Mouse (Mus musculus): ENCODE results near the gene Id1.

The Id1 gene

GRCm38 (mm10) chr2:152724332-152724723 is 11.7 kb upstream of the Id1 start:
- DNase-seq = no peak

DNA sequence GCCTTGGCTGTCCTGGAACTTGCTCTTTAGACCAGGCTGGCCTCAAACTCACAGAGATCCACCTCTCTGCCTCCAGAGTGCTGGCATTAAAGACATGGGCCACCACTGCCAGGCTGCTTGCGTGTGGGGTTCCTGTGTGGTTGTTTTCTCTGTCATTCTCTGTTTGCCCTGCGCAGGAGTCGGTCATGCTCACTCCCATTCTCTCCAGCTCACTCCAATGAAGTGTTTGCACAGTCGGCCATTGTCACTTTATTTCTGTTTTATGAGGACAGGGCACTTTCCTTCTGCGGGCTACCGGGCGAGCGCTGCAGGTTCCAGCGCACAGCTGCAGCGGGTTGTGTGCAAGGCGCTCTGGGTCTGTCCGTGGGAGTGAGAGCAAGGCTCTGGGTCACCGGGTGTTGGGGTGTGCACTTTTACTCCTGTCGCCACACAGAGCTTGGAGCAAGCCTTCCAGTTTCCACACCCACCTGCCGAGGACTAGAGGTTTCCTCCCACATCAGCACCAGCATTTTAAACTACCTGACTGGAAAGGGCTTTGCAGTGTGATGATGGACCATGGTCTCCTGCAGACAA is 10.8 kb upstream of the Id1 start:
- no peak for DNase-seq

GRCm38 (mm10) chr2:152726213-152726612 is 9.8 kb upstream of the Id1 start:
- no peak for DNase-seq

DNA sequence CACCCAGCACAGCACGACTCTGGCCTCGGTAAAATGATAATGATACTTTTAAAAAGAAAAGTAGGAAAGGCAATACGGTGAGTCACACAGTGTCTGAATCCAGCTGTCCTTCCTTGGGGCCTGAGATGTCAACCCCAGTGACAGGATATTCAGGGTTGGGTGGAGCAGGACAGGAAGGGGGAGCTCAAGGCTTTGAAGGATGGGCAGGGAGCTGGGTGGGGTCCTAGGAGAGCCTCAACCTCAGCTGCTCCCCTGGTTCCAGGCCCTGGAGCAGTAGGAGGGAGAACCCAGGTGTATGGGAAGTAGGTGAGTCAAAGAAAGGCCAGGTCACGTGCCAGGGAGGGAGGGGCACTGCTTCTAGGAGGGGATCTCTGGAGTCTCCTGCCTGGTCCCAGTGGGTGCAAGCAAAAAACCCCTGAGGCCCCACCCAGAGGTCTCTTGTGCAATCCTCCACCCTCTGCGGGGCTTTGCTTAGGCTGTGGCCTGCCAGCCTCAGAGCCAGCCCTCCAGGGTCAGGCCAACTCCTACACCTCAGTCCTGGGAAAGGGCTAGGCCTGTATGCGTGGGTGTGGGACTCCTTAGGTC is 9.2 kb upstream of the Id1 start:
- DNase-seq = no peak

GRCm38 (mm10) chr2:152727795-152728510 is 8.1 kb upstream of the Id1 start:
- no peak for DNase-seq

DNA sequence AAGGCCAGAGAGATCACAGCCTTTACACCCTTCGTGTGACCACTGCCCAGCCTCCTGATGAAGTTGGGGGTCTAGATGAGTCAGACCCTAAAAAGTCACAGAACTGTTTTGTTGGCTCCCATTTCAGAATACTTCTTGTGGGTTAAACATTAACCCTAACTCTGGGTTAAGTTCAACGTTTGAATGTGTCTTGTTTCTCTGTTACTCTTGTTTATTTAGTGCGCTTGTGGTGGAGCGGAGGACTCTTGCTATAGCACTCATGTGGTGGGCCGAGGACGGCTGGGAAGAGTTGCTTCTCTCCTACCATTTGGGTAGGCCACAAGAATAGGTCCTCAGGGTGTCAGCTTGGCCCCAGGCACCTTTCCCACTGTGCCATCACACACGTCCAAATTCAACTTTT is 7.5 kb upstream of the Id1 start:
- no peak for DNase-seq

- DNase-seq = no peak
Observed at GRCm38 (mm10) chr2:152729013-152729635, 6.9 kb upstream of the Id1 start.

DNA sequence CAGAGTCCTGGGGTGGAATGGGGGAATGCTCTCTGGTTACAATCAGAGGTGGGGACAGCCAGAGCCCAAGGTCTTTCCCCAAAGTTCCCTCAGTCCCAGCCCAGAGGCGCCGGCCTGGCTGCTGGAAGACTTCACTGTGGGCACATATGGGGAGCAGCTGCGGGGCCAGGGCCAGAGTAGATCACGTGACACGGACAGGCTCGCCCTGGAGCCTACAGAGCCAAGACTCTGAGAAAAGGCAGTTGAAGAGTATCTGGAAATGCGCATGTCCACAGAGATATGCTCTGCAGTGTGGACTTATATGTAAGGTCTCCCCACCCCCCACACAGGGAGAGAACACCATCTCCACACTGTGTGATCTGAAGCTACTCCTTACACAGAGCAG is 6.4 kb upstream of the Id1 start:
- DNase-seq = no peak

DNA sequence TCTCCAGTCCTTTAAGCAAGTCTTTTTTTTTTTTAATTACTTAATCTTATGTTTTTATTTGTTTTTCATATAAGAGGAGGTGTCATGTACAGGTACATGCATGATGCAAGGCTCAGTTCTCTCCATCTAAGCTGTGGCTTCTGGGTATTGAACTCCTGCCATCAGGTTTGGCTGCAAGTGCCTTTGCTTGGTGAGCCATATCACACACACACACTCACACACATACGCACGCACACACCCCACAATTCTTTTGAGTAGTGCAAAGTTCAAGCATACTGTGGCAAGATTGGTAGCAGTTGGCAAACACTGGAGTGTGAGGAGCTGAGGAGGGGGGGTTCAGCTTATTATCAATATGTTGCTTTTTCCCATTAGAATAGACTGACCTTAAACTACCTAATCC is 2.9 kb upstream of the Id1 start:
- DNase-seq = no peak

DNA sequence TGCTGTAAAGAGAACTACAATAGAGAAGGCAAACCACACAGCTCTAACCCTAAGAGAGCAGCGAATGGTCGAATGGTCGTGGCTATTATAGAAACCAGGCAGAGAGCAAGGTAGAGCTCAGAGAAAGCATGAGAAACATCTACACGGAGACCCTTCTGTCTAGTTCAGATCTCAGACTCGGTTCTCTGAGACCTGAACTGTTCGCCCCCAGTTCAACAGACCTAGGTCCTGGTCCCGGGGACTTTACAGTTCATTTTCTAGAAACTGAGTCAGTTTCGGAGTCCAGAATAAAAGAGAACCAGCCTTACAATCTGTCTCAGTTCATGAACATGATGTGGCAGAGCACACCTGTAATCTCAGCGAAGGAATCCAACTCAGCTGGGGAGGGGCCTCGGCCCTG is 1.6 kb upstream of the Id1 start:
- no peak for DNase-seq

DNA sequence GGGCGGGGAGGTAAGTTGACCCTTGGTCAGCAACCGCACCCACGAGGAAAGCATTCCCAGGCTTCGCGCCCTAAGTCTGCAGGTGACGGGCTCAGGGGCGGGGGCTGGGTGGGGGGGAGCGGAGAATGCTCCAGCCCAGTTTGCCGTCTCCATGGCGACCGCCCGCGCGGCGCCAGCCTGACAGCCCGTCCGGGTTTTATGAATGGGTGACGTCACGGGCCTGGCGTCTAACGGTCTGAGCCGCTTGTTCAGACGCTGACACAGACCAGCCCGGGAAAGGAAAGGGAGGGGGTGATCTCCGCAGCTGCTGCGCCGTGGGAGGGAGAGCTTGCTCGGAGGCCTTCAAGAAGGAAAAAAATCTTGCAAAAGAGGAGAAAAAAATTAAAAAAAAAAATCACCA is 1.1 kb upstream of the Id1 start:
- peak; percentile 46 to 57 for DNase-seq

DNA sequence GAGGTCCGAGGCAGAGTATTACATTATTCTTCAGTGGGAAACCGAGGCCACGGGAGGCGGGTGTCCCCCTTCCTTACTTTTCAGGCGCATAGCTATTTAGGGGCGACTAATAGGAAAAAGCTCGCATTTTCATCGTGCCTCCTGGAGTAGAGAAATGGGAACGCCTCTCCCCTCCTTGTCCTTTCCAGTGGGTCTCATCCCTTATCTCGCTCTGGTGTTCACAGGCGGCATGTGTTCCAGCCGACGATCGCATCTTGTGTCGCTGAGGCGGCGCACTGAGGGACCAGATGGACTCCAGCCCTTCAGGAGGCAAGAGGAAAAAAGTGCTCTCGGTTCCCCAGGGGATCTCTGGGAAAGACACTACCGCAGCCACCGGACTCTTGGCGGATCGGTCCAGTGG is 697 bp downstream of the Id1 start:
- no peak for DNase-seq

DNA sequence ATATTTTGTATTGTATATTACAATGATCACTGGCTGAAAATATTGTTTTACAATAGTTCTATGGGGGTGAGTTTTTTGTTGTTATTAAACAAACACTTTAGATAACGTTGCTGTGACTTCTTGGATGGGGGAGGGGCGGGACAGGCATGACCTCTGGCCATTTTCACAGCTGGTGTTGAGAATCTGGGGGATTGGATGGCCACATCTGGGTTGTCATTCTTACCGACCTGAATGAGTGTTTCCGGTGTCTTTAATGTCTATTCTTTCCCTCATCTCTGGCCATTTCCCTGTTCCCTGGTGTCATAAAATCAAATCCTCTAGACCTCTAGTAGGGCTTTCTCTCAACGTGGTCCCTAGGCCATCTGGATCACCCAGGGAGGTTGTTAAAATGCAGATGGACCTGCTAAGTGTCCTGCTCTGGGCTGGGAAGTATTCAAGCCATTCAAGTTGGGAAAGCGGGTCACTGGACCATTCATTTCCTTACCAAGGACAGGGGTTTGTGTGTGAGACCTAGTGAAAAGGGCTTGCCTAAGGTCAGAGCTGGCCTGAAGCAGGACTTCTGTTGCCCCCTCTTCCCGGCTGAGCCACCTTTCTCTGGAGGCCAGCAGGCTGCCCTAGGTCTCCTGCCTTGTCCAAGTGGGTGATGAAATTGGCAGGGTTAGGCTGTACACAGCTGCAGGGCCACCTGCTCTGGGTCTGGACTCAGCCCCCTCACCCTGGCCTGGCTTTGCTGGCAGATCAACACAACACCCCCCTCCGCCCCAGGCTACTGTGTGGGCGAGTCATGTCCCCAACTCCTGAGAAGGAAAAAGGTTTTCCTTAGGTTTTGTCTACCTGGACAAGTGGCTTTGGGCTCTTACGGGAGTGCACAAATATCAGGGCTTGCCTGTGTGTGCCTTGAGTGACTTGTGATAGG is 1.5 kb downstream of the Id1 start:
- DNase-seq = no peak

- no peak for DNase-seq
Observed at GRCm38 (mm10) chr2:152738341-152738740, 2.3 kb downstream of the Id1 start.

DNA sequence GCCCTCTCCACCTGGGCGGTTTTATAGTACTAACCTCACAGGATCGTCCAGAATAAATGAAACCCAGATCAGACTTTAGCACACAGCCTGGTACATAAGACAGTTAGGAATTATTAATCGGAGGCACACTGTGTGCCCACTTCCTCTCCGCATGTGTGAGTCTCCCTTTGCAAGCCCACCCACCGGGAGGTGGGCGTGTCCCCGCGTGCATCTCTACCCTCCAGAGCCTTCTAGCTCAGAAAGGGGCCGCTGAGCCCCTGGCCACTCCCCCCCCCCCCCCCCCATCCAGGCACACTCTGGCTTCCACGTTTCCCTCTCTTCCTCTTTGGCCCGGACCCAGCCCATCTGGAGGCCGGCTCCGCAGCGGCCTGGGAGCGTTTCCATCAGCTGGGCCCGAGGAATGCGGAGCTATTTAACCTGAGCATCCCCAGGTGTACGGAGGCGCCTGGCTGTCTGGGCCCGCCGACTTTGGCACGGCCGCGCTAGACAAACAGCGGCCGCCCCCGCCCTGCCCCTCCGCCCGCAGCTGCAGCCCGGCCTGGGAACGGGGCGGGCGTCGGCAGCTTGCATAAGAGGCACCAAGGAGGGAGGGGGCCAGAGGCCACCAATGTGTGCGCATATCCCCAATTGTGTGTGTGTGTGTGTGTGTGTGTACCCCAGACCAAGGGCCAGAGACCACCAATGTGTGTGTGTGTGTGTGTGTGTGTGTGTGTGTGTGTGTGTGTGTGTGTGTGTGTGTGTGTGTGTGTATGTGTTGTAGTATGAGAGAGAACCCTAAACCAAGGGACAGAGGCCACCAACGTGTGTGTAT is 3.2 kb downstream of the Id1 start:
- DNase-seq = no peak

DNA sequence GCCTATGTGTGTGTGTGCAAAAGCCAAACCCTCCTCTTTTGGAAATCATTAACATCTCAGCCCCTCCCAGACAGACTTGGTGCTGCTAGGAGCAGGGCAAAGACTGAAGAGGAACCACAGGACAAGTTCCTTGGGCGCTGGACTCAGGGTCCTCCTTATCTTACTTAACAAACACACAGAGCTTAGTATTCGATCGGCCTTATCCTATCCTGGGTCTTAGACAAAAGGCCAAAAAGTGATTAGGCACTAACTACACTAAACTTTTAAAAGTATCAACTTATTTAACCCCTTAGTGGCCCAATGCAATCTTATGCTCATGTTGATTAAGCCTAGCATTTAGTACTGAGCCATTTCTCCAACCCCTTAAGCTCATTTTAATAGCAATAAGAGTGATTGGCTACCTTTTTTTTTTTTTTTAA is 3.8 kb downstream of the Id1 start:
- DNase-seq = no peak

DNA sequence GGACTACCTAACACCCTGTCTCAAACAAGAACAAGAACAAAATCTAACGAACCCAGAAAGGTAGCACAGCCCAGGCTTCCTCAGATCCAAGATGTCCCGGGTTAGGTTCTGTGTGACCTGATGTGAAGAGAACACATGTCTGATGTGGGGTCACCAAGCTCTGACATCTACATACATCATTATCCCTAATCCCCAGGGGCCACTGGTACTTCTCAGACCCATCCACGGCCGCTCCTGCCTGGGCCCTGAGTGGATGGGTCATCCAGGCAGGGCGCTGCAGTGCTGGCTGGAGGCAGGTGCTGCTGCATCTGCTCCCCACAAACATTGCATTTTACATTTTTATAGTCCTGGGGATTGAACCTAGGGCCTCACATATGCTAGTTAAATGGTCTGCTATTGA is 4.4 kb downstream of the Id1 start:
- DNase-seq = no peak

- DNase-seq = no peak
Observed at GRCm38 (mm10) chr2:152741153-152742041, 5.3 kb downstream of the Id1 start.

DNA sequence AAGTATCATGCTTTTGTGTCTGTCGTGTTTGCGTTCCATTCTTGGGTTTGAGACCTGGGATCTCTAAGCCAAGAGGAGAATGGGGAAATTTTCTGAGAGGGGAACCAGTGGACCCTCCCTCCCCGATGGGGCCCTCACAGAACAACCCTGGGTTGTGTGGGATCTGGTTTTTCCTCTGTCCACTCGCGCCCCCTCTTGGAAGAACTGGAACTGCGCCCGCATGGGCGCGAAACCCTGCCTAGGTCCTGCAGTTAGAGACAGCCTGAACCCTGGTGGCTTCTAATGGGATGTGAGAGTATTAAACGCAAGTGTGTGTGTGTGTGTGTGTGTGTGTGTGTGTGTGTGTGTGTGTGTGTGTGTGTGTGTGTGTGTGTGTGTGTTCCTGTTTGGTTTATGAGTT is 6.4 kb downstream of the Id1 start:
- peak in 1 of 2 experiments; percentile 32 for DNase-seq

GRCm38 (mm10) chr2:152753944-152754711 is 18.1 kb downstream of the Id1 start, which contains the start of gene Cox4i2:
Cox4i2 (plus strand) TSS chr2:152754173.
- DNase-seq = no peak
